Mouse (Mus musculus) A20 (cell line): Measurements from ENCODE around the gene Thumpd2.

ENCODE experiments used
- DNase-seq: peaks from one replicate; pipeline ENCODE4 v3.0.0-alpha.2; 2011; ENCODE audit warnings: low read depth, low spot score

The Thumpd2 gene

DNA sequence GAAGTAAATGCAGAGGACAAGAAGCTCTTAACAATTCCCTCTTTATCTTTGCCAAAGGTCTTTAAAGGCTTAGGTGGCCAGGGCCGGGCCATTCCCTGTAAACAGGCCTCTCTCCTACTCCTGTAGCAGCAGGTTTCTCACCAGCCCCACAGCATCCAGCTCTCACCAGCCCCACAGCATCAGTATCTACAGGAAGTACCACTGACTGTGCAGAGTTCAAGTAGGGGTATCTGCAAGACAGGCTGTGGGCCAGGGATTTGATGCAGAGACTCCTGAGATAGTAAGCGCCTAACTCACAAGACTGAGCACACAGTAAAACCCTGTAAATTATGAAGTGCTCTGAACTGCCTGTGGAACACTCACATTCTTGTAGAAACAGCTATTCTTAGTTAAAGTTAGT is 31.9 kb downstream of the Thumpd2 start:
- DNase-seq: no peak

DNA sequence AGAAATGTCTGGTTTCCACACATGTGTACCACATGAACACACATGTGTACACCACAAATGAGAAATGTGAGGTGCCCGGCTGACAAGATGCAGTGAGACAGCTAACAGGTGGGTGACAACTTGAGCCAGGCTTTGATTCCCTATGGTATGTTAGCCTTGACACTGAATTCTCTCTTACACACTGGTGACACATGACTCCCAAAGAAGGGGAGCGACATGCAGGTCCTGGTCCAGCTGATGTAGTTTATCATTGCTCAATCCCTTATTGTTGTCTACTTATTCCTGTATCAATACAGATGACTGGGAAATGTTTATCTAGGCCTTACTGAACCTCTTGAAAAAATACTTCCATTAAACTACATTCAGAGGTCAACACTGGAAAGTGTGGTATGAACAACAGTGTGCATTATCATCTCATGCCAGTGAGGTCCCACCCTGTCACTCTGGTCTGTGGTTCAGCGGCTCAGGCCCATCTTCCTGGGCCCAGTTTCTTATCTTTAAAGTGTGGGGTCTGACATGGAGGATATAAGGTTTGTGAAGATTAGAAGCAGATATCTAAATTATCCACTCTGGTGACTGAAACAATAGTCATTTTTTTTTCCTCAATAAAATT is 32.9 kb downstream of the Thumpd2 start:
- DNase-seq: no peak

DNA sequence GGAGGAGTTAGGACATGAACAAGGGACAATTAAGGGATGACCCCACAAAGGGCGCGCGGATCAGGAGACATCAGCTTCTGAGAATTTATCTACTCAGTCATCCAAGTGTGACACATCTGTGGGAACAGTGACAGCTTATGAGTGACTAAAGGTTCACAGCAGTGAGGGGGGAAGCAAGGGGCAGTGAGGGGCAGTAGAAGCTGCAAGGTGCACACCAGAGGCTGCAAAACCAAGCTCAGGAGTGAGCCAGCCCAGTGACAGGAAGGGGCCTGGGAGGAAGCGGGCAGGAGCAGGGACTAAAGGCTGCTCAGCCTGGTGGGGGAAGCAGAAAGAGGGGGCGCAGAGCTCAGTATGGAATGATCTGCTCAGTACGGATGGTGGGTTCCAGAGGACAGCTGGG is 37.6 kb downstream of the Thumpd2 start:
- no peak for DNase-seq

- no peak for DNase-seq
These were observed 47.8 kb downstream of the Thumpd2 start for GRCm38 (mm10) chr17:81017132-81017531.

DNA sequence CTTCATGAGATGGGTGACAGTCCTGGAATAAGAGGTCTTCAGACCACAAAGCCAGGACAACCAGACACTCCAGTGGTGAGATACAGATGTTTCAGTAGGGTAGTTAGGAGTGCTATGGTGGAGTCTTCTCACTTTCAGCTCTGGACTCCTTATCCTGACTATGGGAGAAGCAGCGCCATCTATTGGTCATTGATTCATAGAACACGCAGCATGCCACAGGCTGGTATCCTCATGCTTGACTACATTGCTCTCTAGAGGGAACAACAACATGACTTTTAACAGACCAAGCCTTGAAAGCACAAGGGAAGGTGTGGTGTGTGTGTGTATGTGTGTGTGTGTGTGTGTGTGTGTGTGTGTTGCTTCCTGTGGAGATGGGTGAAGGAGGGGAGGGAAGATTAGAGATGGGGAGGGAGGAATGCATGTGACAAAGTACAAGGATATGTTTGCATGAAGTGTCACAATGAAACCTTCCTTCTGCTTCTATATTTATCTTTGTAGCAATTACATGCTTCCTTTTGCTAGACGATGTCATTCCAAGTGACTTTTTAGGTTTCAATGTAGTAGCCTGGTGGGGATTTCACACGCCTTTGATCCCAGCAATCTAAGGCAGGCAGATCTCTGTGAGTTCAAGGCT is 49.0 kb downstream of the Thumpd2 start:
- peak; percentile 55 for DNase-seq

DNA sequence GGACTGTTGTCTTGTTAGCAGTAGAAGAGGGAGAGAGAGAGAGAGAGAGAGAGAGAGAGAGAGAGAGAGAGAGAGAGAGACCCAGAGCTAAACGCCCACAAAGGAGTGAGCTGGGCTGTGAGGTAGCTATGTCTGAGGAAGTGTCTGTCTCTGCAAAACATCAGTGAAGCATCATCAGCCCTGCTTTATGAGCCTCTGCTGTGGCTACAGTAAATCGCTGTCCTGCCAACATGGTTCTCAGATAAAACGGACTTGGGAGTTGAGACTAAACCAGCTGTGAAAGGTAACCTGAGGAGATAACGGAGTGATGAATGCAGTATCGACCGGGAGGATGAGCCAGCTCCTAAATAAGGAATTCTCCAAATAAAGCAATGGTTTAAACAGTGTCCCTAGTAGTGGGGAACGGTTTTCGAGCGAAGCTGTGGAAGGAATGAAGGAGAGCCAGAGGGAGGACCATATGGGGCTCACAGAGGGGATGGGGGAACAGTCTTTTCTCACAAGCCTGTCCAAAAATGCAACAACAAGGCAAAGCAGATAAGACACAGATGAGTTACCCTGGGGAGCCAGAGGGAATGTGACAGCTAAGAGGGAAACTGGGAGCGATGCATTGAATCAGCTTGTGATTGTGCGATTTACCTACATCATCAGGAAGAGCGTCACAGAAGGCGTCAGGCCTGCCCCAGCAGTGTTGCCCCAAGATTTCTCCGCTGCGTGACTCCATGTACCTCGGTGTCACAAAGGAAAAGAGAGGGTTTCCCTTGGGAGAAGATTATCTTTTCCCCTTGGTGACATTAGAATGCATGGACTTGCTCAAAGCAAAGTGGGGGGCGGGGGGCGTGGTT is 53.8 kb downstream of the Thumpd2 start:
- DNase-seq: no peak

DNA sequence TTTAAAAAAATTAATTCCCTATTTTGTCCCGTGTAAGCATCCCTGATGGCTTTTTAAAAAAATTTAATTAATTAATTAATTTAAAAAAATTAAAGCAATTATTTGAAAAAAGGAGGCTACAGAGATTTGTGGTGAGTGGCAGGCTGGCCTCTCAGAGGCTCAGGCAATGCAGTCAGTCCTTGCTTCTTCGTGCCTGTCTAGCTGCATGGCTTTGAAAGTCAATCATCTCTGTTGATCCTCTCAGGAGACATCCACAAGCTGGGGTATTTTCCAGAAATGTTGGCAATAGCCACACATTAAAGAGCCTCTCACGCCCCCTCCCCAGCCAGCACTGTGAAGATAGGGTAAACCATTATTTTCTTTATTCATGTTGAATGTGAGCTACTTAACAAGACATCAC is 54.7 kb downstream of the Thumpd2 start:
- no peak for DNase-seq

GRCm38 (mm10) chr17:81009112-81009511 is 55.8 kb downstream of the Thumpd2 start:
- no peak for DNase-seq

DNA sequence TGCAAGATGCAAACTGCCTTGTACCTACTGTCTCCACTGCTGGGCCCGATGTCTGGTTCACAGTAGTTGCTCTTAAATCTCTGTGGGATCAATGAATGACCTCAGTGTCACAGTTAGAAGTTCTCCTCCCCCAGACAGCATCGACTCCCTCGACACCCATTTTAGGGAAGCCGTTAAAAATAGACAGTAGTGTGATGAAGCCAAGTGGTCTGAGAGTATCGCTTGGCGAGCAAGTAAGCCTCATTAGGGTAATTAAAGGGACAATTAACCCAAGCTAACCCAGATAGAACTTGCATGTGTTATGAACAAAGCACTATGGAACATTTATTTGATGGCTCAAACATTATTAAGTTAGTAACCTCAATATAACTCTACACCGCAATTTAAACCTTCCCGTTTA is 59.6 kb downstream of the Thumpd2 start:
- no peak for DNase-seq

GRCm38 (mm10) chr17:81004454-81004853 is 60.4 kb downstream of the Thumpd2 start:
- DNase-seq: no peak

DNA sequence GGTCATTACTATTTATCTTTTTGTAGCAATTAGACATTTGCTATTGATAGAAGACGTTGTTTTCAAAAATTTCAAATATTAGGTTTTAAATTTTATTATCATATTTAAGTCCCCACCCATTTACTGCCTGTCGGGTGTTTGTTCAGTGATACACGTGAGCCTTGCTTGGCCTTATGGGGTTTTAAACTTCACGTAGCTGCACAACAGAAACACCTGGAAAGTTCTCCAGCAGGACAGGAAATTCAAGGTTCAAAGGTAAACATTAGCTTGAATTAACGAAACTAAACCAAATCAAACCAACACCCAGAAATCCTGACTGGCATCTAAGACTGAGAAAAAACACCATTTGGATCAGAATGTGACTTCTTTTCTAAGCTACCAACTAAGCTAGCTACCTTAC is 62.8 kb downstream of the Thumpd2 start:
- no peak for DNase-seq

DNA sequence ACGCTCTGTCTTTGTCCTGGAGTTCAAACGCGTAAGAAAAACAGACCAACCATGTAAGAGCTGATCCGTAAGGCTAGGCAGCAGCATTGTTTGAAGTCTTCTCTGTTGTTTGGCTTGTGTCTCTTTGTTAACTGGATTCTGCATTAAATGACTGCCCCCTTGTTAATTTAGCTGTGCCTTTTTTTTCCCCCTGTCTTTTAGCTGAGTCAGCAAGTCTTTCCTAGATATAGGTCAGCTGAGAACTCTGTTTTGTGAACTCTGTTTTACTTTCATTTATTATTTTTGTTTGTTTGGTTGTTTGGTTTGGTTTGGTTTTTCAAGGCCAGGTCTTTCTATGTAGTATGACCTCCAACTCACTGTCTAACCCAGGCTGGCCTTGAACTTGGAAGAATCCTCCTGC is 63.2 kb downstream of the Thumpd2 start:
- no peak for DNase-seq

DNA sequence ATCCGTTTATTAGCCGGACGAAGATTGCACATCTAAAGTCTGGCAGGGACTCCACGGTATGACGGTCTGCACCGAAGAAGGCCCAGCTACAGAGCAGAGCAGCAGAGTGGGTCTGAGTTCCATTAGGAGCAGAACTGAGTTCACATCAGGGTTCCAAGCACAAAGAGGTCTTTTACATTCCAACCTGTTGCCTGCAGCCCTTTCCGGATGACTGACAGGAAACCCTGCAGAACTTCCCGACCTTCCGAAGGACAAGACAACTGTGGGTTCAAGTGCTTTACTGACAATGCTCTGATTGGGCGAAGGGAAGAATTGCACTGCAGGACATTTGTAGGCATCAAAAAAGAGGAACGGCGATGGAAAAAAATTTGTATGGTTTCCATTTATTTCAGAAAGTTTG is 63.9 kb downstream of the Thumpd2 start:
- no peak for DNase-seq

- DNase-seq: no peak
These were observed 65.9 kb downstream of the Thumpd2 start for GRCm38 (mm10) chr17:80998958-80999357.

DNA sequence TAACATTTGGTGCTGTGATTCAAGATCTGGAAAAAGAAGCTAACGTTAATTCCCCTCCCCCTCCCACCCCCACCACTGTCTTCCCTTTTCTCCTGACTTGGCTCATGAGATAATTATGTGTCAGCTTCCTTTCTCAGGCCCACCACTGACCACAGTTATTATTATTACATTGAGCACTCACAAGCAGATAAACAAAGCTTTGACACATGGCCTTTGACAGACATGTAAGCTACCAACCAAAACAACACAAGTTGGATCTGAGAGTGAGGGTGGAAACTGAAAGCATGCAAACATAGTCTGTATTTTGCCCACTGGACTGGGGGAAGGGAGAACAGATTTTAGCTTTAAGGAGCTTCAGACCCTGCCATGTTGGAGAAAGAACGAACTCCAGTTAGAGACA is 67.7 kb downstream of the Thumpd2 start:
- DNase-seq: no peak

DNA sequence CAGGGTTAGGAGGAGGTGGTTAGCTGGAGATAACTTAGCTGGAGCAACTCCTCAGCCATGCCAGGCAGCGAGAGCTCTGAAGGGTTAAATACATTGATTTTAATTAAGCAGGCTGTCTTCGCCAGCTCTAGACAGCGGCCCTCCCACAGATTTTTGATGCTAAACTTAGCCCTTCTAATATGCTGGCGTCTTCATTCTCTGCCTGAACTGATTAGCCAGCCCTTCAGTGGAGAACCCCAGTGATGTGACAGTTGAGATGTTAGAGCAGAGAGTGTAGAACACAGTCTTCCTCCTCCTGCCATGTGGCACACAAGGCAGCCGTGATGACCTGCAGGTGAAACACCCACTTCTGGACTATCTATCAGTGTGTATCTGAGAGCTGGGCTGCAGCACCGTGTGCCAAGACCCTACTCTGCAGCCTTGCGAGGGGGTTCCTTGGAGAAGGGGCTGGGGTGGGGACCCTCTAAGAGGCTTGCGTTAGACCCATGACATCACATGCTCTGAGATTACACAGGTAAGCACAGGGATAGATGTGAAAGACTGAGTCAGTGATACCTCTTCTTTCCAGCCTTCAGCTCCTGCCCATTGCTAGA is 73.3 kb downstream of the Thumpd2 start:
- no peak for DNase-seq

GRCm38 (mm10) chr17:80982976-80983375 is 81.9 kb downstream of the Thumpd2 start:
- DNase-seq: no peak

- peak; percentile 20 for DNase-seq
These were observed 82.5 kb downstream of the Thumpd2 start for GRCm38 (mm10) chr17:80982412-80982787.

- DNase-seq: no peak
These were observed 83.0 kb downstream of the Thumpd2 start for GRCm38 (mm10) chr17:80981721-80982411.

DNA sequence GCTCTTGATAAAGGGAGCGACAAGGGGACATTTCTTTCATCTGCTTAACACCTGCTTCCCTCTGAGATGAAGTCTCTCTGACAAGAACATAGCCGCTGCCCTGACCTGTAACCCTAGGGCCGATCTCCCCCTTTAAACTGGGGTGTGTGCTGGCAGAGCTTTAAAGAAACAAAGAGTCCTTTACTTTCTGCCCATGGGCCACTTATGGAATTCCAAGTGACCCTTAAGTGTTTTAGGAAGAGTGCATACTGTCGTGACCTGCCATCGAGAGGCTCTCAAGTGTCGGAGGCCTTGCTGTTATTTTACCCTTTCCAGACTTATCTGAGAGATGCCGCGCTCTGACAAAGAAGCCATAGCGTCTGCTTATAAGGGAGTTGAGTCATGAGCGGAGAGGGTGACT is 84.8 kb downstream of the Thumpd2 start:
- no peak for DNase-seq

DNA sequence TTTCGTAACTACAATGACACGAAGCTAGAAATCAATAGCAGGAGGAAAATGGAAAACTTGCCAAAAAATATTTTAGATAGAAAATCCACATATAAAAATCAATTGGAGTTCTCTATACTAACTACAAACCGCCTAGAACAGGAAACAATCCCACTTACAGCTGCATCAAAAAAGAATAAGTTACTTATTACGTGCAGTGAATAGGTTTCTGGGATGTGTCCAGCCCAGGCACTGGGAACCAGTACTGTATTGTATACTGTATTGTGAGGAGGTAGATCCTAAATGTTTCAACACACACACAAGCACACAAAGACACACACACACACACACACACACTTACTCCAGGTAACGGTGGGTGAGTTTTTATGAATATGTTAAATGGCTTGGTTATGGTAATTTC is 87.6 kb downstream of the Thumpd2 start:
- DNase-seq: no peak
